Mouse (Mus musculus): ENCODE measurements around the gene Rbm20. TPM values are rescaled to one million over a fixed set of nuclear protein-coding genes. Genes with fewer than 3 reads are reported as not detected.

Gene Rbm20
- polyA plus RNA-seq, 1 experiment from 2014 or later, result 2.5 TPM

DNA sequence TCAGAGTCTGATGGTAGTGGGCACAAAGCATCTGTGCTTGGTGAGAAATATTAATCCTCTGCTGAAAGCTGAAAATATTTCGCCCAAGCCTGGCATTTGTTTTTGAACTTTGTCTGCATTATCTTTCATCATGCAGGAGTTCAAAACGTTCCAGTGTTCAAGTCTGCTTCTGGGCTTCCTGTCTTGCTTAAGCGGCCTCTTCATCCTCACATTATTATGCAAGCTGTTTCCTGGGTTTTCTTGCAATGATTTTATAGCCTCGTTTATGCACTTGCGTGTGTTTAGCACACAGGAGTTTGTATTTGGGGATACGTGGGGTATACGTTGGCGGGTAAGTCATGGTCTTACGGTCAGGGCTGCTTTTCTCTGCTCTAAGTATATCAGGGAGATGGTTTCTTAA is 211.2 kb downstream of the Rbm20 start:
- 71% methylated on average over 9 of the region's 9 CpGs for WGBS
- ATAC-seq (ENCODE audit: low FRiP score, low TSS enrichment) (no peak), DNase-seq (ENCODE audit: low spot score) (no peak)
- peaks cover 16% of the 10 kb centered on the region for H3K4me1 ChIP-seq (replicated peaks; ENCODE audit: control insufficient read depth, insufficient read depth)
- H3K9me3 ChIP-seq (ENCODE audit: control insufficient read depth, low read length), result no peaks in the 10 kb centered on the region
- H3K36me3 ChIP-seq (ENCODE audit: control insufficient read depth, insufficient read depth, low read length), result no peaks in the 10 kb centered on the region
- H3K27me3 ChIP-seq (ENCODE audit: control insufficient read depth, insufficient read depth, low read length), result no peaks in the 10 kb centered on the region
- no peak for TF ChIP-seq EP300 (optimal IDR thresholded peaks at IDR 0.05)
- no peak for TF ChIP-seq CTCF (IDR thresholded peaks at IDR 0.05; ENCODE audit: low read depth)
- no peak overlapping the region for H3K4me2 ChIP-seq (replicated peaks; ENCODE audit: low read depth)
- no peak overlapping the region for H3K9ac ChIP-seq (ENCODE audit: low read length)
- H3K4me3 ChIP-seq (ENCODE audit: low read depth, low read length), result no peak overlapping the region
- H3K27ac ChIP-seq (replicated peaks), result no peak overlapping the region

DNA sequence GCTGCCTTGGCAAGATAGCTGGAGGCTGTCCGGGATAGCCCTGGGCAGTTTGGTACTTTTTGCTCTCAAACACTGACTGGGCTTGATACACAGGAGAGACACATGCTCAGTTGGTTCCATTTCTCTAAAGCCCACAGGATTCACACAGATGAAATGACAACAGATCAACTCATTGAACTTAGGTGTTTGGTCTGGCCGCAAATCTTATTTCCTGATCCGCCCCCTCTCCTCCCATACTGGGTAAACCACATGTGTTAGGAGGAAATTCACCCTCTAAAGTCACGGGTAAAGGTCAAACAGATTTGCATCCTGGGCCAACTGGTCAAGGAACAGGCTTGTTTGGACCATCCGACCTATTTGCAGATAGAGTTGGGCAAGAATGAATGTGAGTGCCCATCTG is 212.4 kb downstream of the Rbm20 start:
- no peak; the same call in 1 of the 2 replicates for TF ChIP-seq CTCF (IDR thresholded peaks at IDR 0.05; ENCODE audit: low read depth)
- TF ChIP-seq EP300 (optimal IDR thresholded peaks at IDR 0.05), result no peak
- ATAC-seq (ENCODE audit: low FRiP score, low TSS enrichment), result 0 out of 2 replicates have a peak, but pooled peaks have one; percentile 23
- peak; percentile 31 for DNase-seq (ENCODE audit: low spot score)
- Histone ChIP-seq H3K27me3 (ENCODE audit: control insufficient read depth, insufficient read depth, low read length) (no peaks in the 10 kb centered on the region), H3K4me3 (ENCODE audit: low read depth, low read length) (no peak overlapping the region), H3K4me2 (replicated peaks; ENCODE audit: low read depth) (no peak overlapping the region), H3K9ac (ENCODE audit: low read length) (no peak overlapping the region), H3K36me3 (ENCODE audit: control insufficient read depth, insufficient read depth, low read length) (no peaks in the 10 kb centered on the region), H3K4me1 (replicated peaks; ENCODE audit: control insufficient read depth, insufficient read depth) (peaks cover 23% of the 10 kb centered on the region), H3K27ac (replicated peaks) (no peak overlapping the region), H3K9me3 (ENCODE audit: control insufficient read depth, low read length) (no peaks in the 10 kb centered on the region)
- WGBS, result 66% methylated on average over 5 of the region's 5 CpGs

DNA sequence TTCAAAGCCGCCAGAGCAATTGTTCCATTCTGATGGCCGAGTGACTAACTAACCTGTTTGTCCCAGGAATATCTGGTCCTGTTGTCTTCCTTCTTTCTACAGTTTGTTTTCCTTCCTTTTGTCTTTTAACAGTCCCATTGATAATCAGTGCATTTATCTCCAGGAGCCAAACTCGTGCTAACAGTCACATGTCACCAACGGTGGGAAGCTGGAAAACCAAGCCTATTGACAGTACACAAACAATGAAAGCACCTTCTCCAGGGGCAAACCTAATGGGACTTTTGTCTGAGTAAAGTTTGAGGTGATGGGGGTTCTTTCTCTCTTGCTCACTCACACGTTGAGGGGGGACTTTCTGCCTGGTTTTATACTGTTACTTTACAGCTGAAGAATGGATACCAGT is 213.2 kb downstream of the Rbm20 start:
- no peaks in the 10 kb centered on the region for H3K9me3 ChIP-seq (ENCODE audit: control insufficient read depth, low read length)
- peaks cover 25% of the 10 kb centered on the region for H3K4me1 ChIP-seq (replicated peaks; ENCODE audit: control insufficient read depth, insufficient read depth)
- H3K4me2 ChIP-seq (replicated peaks; ENCODE audit: low read depth), result no peak overlapping the region
- ATAC-seq (ENCODE audit: low FRiP score, low TSS enrichment) (no peak), DNase-seq (ENCODE audit: low spot score) (peak; percentile 15)
- TF ChIP-seq CTCF (IDR thresholded peaks at IDR 0.05; ENCODE audit: low read depth) (no peak), EP300 (optimal IDR thresholded peaks at IDR 0.05) (no peak)
- H3K36me3 ChIP-seq (ENCODE audit: control insufficient read depth, insufficient read depth, low read length), result no peaks in the 10 kb centered on the region
- H3K27me3 ChIP-seq (ENCODE audit: control insufficient read depth, insufficient read depth, low read length), result no peaks in the 10 kb centered on the region
- H3K9ac ChIP-seq (ENCODE audit: low read length), result no peak overlapping the region
- no peak overlapping the region for H3K4me3 ChIP-seq (ENCODE audit: low read depth, low read length)
- H3K27ac ChIP-seq (replicated peaks), result peak overlapping the region; percentile 88
- WGBS, result 53% methylated on average over 5 of the region's 5 CpGs

DNA sequence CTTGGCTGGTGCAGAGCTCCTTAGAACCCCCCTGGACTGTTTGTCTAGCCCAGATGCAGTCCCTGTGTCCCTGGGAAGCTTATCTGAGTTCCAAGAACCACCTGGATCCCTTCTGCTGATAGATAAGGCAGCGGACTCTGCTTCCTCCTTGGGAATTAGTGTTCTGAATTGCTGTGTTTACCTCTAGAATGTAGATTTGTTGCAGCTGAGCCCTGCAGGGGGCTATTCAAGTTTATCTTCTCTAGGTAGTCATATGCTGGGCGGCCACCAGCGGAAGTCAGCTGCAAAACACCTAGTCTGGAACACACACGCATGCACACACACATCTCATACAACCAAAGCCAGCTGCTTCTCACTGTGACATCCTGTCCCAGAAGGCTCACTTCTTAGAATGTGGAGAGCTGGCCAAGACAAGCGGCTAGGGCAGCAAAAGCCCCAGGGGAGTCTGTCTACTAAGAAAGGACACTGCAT is 213.7 kb downstream of the Rbm20 start:
- Histone ChIP-seq H3K9ac (ENCODE audit: low read length) (no peak overlapping the region), H3K36me3 (ENCODE audit: control insufficient read depth, insufficient read depth, low read length) (no peaks in the 10 kb centered on the region), H3K4me2 (replicated peaks; ENCODE audit: low read depth) (no peak overlapping the region), H3K9me3 (ENCODE audit: control insufficient read depth, low read length) (no peaks in the 10 kb centered on the region), H3K4me3 (ENCODE audit: low read depth, low read length) (no peak overlapping the region), H3K27me3 (ENCODE audit: control insufficient read depth, insufficient read depth, low read length) (no peaks in the 10 kb centered on the region), H3K27ac (replicated peaks) (peak overlapping the region; percentile 88), H3K4me1 (replicated peaks; ENCODE audit: control insufficient read depth, insufficient read depth) (peaks cover 25% of the 10 kb centered on the region)
- ATAC-seq (ENCODE audit: low FRiP score, low TSS enrichment) (peak; percentile 27; the same call in 1 of the 2 replicates), DNase-seq (ENCODE audit: low spot score) (peak; percentile 57)
- 62% methylated on average over 5 of the region's 5 CpGs for WGBS
- TF ChIP-seq EP300 (optimal IDR thresholded peaks at IDR 0.05) (no peak), CTCF (IDR thresholded peaks at IDR 0.05; ENCODE audit: low read depth) (0 out of 2 replicates have a peak, but pooled peaks have one; percentile 11)

DNA sequence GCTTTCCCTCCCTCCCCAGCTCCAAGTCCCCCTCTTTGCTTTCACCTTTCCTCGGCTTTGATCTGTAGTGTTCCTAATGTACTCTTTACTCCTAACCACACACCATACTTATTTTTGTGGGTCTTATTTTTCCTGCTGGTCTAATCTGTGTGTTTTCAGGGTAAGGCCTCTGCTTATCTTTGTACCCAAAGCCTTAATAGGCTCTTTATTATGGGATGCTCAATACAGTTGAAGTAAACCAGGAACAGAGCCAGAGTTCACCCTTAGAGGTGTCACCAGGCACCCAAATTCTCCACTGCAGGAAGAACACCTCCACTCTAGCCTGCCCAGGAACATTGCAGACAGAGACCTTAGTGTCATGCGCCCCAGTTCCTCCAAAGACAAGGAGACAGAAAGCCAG is 214.5 kb downstream of the Rbm20 start:
- H3K9ac ChIP-seq (ENCODE audit: low read length), result no peak overlapping the region
- ATAC-seq (ENCODE audit: low FRiP score, low TSS enrichment), result peak; percentile 25; the same call in 1 of the 2 replicates

DNA sequence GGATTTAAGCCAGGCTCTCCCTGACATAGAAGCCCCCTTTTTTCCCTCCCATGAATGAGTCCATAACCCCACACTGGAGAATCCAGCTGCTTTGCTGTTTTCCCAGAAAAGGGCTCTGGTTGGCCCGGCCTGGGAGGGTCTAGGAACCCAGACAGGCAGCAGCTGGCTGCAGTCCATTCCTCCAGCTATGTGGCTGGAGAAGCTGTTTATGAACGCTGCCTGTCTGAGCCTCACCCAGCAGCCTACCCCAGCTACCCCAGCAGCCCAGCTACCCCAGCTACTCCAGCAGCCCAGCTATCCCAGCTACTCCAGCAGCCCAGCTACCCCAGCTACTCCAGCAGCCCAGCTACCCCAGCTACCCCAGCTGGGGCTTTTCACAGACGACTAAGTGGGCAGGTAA is 215.0 kb downstream of the Rbm20 start, which contains the start of gene Pdcd4:
TSS of gene Pdcd4 (plus strand) at position 171 of the 400 bp plus-strand sequence.
- Histone ChIP-seq H3K9me3 (ENCODE audit: control insufficient read depth, low read length) (no peaks in the 10 kb centered on the region), H3K4me2 (replicated peaks; ENCODE audit: low read depth) (no peak within 1 kb of the TSS), H3K4me3 (ENCODE audit: low read depth, low read length) (no peak within 1 kb of the TSS), H3K9ac (ENCODE audit: low read length) (peak within 1 kb of the TSS; percentile 38; the same call in 1 of the 2 replicates), H3K4me1 (replicated peaks; ENCODE audit: control insufficient read depth, insufficient read depth) (peaks cover 25% of the 10 kb centered on the region), H3K27me3 (ENCODE audit: control insufficient read depth, insufficient read depth, low read length) (no peaks in the 10 kb centered on the region), H3K27ac (replicated peaks) (peak within 1 kb of the TSS; percentile 88), H3K36me3 (ENCODE audit: control insufficient read depth, insufficient read depth, low read length) (no peaks in the 10 kb centered on the region)
- no peak for TF ChIP-seq EP300 (optimal IDR thresholded peaks at IDR 0.05)
- no peak for TF ChIP-seq CTCF (IDR thresholded peaks at IDR 0.05; ENCODE audit: low read depth)
- peak; percentile 43; the same call in 1 of the 2 replicates for ATAC-seq (ENCODE audit: low FRiP score, low TSS enrichment)
- 18% methylated on average over 3 of the region's 3 CpGs for WGBS
- peak; percentile 57 for DNase-seq (ENCODE audit: low spot score)

More for the DNA sequence above, 214.5 kb downstream of the Rbm20 start:
- TF ChIP-seq EP300 (optimal IDR thresholded peaks at IDR 0.05), result no peak
- no peak for TF ChIP-seq CTCF (IDR thresholded peaks at IDR 0.05; ENCODE audit: low read depth)
- H3K4me1 ChIP-seq (replicated peaks; ENCODE audit: control insufficient read depth, insufficient read depth), result peaks cover 25% of the 10 kb centered on the region
- H3K9me3 ChIP-seq (ENCODE audit: control insufficient read depth, low read length), result no peaks in the 10 kb centered on the region
- H3K4me3 ChIP-seq (ENCODE audit: low read depth, low read length), result no peak overlapping the region
- no peak overlapping the region for H3K4me2 ChIP-seq (replicated peaks; ENCODE audit: low read depth)
- peak overlapping the region; percentile 88 for H3K27ac ChIP-seq (replicated peaks)
- no peak for DNase-seq (ENCODE audit: low spot score)
- 54% methylated on average over 2 of the region's 2 CpGs for WGBS
- no peaks in the 10 kb centered on the region for H3K27me3 ChIP-seq (ENCODE audit: control insufficient read depth, insufficient read depth, low read length)
- no peaks in the 10 kb centered on the region for H3K36me3 ChIP-seq (ENCODE audit: control insufficient read depth, insufficient read depth, low read length)

Measured in stomach, postnatal 0 days (tissue).